ENCODE assay signal across 15 mouse cellular contexts in genomic region chr2:44165789-44166188, GRCm38 (mm10).
A peak's percentile ranks its signal among the peaks of the same experiment; 100 is the strongest.
DNase-seq lines count a peak whose midpoint lies in the region; TF ChIP-seq lines count a peak whose summit lies in the region.
"Had no signal": no experiment of that assay in that cellular context is flagged by ENCODE, and none has a peak within 500 bp of the region (broad histone marks: within the 10 kb centered on the region; RNA-seq: fewer than 3 reads in every experiment).

No protein-coding gene starts in this region.

- H3K4me3 ChIP-seq in testis, adult 2 months (ENCODE audit: control insufficient read depth, low read depth, low read length), result no peak overlapping the region
- H3K4me3 ChIP-seq: embryonic facial prominence, embryonic 15.5 days; kidney, embryonic 15.5 days; limb, embryonic 13.5 days had no signal

- TF ChIP-seq CTCF in testis, adult 2 months (IDR thresholded peaks at IDR 0.05; ENCODE audit: control insufficient read depth, insufficient read depth, insufficient replicate concordance, low read depth, low read length), result no peak

- peak overlapping the region; percentile 21; the same call in 1 of the 2 replicates for H3K27ac ChIP-seq in testis, adult 2 months (ENCODE audit: control insufficient read depth, insufficient read depth, low read depth, low read length)
- H3K27ac ChIP-seq: embryonic facial prominence, embryonic 15.5 days; kidney, embryonic 15.5 days; limb, embryonic 13.5 days; stomach, postnatal 0 days had no signal

- no peaks in the 10 kb centered on the region for H3K36me3 ChIP-seq in testis, adult 2 months (ENCODE audit: control insufficient read depth, insufficient read depth, low read length)
- H3K36me3 ChIP-seq: embryonic facial prominence, embryonic 15.5 days; kidney, embryonic 15.5 days; limb, embryonic 13.5 days had no signal

- H3K27me3 ChIP-seq in testis, adult 2 months (ENCODE audit: control insufficient read depth, insufficient read depth, low read length), result no peaks in the 10 kb centered on the region
- H3K27me3 ChIP-seq: CH12.LX; embryonic facial prominence, embryonic 15.5 days; kidney, embryonic 15.5 days; limb, embryonic 13.5 days had no signal

- no peak for TF ChIP-seq POLR2A in testis, adult 2 months (IDR thresholded peaks at IDR 0.05; ENCODE audit: control insufficient read depth, low read depth, low read length)

- intact Hi-C loops in gastrocnemius, postnatal 36 days (cut with DNase I), result no loop called here

- DNase-seq in gastrocnemius, adult 18-20 months (ENCODE audit: low spot score), result peak; percentile 19
- no peak for DNase-seq in gastrocnemius, postnatal 4 days (ENCODE audit: low spot score in 2 of 2)
- no peak for DNase-seq in testis, postnatal 10 days (ENCODE audit: low spot score)
- peak; percentile 12 to 16 for DNase-seq in gastrocnemius, postnatal 36 days
- no peak for DNase-seq in thymus, postnatal 0 days (ENCODE audit: low spot score)
- no peak for DNase-seq in retina, embryonic 14.5 days (ENCODE audit: low spot score)
- DNase-seq in left cerebral cortex, adult 18-20 months (ENCODE audit: low spot score in 2 of 2), result no peak
- DNase-seq: cerebellum, postnatal 10 days; forebrain, postnatal 0 days had no signal

- no peaks in the 10 kb centered on the region for H3K4me1 ChIP-seq in testis, adult 2 months (ENCODE audit: control insufficient read depth, insufficient read depth, low read length)
- H3K4me1 ChIP-seq: embryonic facial prominence, embryonic 15.5 days; kidney, embryonic 15.5 days; limb, embryonic 13.5 days had no signal

Comparison
In these comparisons a context has a peak if more than half of its experiments do, and no peak if none do; other contexts are left out.
1. DNase-seq: peak in gastrocnemius, adult 18-20 months (single experiment) and gastrocnemius, postnatal 36 days (2 of 2); none in gastrocnemius, postnatal 4 days (0 of 2), testis, postnatal 10 days (single experiment), thymus, postnatal 0 days (single experiment), retina, embryonic 14.5 days (single experiment) and left cerebral cortex, adult 18-20 months (0 of 2).